Mouse (Mus musculus) neural tube, embryonic 10.5 days (tissue): ENCODE data around the gene Armt1.

Experiments used
- DNase-seq: peaks from one replicate; pipeline ENCODE4 v3.0.0-alpha.2; 2017; ENCODE audit warnings: low spot score; ENCODE audit errors: extremely low spot score

Armt1 gene

DNA sequence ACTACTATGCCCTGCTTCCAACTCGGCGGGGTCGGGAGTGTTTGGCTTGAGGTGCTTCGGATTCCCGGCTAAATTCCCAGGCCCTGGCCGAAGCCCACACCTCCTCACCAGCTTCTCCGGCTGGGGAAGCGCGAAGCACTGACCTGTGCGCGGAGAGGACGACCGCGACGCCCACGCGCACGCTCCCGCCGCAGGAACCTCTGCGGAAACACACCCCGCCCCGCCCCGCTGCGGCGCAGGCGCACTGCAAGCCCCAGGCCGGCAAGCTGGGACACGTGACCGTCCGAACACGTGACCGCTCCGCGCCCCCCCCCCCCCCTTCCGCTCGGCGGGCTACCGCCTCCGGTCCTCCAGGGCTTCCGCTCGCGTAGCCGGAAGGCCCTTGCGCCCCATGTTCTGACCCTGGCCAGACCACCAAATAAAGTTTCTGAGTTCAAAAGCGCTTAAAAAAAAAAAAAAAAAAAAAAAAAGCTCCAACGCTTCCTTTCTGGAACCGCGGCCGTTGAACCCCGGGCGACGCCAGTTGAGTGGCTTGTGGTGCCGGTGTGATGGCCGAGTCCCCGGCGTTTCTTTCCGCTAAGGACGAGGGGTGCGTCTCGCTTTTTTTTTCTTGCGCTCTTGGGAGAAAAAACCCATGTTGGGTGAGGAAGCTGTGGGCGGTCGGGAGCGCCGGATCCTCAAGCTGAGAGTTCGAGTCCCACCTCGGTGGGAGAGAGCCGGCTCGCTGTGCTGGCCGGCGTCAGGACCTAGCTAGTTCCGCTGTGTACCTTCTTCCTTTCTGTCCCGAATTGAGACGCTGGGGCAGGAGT is at the start of gene Armt1, which contains the start of gene Rmnd1:
Gene Armt1 (plus strand): TSS at position 345 of the 809 bp plus-strand sequence.
Gene Rmnd1 (minus strand): TSS at position 266 of the 809 bp plus-strand sequence.
- peak; percentile 96 for DNase-seq

DNA sequence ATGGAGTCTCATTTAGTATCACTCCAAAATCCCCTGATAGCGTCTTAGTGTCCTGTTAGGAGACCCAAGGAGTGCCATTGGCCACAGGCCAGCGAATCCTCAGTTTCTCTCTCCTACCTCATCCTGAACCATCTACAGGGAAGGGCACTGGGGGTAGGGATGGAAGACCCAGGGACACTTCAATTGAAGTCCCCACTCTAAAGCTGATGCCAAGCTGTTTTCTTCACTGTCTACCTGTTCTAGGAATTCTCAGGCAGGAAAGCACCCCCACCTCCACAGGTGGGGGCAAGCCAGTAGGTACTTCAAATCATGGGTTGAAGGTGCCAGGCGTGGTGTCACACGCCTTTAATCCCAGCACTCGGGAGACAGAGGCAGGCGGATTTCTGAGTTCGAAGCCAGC is 48.0 kb upstream of the Armt1 start:
- DNase-seq: no peak

DNA sequence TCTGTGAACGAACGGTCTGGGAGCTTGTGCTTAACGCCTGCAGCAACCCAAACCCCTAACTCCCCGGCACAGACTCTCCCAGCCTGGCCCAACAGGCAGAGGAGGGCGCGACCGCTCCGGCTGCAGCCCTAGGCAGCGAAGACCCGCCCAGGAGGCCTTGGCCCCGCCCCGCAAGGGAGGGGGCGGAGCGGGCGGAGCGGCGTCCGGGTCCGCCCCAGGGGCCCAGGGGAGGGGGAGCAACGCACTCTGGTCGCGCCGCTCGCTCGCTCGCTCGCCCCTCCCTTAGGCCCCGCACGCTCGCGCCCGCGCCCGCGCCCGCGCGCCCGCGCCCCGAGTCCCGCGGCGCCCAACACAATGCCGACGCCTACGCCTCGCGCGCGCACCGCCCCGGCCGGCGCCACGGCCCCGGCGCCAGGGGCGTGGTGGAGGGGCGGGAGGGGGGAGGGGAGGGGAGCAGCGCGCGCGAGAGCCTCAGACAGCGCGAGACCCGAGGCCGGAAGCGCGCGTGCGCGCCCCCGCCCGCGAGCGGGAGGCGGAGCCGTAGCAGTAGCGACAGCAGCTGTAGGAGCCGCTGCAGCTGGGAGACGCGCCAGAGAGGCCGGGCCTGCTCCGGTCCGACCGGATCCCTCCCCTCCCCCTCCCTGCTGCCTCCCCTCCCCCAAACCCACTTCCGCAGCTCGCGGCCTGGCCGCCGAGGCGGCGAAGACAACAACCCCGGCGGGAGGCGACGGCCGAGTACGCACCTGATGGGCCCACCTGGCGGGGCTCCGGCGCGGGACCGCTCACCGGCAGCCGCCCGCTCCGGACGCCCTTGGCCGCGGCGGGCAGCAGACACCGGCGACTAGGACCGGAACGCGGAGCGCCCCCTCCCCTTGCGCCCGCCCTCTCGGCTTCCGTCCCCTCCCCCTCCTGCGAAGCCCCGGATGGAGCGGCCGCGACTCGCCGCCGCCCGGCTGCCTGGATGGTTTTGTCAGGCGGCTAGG is 45.4 kb upstream of the Armt1 start:
- peak; percentile 94 for DNase-seq

DNA sequence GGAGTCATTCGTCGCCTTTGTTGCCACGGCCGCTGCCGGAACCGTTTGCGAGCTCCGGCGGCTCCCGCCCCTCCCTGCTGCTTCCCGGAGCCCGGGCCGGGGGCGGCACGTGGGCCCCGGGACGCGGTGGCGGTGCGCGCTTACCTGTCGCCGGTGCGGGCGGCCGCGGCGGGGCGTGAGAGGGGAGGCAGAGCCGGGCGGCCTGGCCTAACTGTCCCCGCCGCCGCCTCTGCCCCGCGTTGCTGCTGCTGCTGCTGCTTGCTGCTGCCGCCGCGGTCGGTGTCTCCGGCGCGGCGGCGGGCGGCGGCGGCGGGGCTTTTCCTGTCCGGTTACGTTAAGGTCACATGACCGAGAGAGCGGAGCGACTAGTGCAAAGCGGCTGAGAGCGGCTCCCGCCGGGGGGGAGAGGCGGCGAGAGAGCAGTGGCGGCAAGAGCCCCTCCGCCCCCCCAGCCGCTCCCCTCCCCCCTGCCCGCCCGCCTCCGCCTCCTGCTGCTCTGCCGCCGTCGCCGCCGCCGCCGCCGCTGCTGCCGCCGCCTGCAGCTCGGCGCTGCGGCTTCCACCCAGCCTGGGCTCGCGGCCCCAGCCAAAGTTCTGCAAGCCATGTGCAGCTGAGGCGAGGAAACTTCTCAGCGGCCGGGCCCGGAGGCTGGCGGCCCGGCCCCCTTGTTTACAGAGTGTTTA is 44.4 kb upstream of the Armt1 start, which contains the start of gene Zbtb2:
Gene Zbtb2 (minus strand): TSS at position 408 of the 683 bp plus-strand sequence.
- DNase-seq: peak; percentile 71

DNA sequence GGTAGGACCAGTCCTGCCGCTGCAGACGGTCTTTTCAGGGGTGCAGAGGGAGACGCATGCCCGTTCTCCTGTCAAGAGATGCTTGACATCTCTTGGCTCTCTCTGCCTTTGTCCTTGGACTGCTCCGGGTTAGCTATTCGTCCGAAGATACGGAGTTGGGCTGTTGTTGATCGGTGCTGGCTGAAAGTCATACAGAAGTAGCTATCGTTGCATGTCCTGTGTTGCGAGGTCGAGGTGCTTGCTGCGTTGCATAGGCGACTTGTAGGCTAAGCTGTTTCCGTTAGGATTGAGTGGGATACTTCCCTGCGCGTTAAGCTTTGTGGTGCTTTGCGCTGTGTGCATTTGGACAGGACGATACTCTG is 43.9 kb upstream of the Armt1 start:
- DNase-seq: no peak

DNA sequence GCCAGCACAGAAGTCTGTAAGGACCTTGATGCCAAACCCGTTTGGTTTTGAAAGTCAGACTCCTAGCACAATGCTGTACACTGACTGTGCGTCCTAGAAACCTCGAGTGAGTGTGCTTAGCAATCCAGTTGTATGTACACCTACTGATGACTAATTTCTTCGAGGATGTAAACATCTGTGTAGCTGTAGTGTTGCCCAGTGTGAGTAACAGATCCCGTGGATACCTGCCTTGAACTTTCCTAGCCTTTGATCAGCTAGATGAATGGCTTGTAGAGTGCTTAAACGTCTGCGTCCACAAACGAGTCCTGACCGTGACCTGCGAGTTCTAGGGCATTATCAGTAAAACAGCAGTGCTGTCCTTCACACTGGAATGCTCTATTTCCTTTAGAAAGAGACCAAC is 43.2 kb upstream of the Armt1 start:
- DNase-seq: no peak

DNA sequence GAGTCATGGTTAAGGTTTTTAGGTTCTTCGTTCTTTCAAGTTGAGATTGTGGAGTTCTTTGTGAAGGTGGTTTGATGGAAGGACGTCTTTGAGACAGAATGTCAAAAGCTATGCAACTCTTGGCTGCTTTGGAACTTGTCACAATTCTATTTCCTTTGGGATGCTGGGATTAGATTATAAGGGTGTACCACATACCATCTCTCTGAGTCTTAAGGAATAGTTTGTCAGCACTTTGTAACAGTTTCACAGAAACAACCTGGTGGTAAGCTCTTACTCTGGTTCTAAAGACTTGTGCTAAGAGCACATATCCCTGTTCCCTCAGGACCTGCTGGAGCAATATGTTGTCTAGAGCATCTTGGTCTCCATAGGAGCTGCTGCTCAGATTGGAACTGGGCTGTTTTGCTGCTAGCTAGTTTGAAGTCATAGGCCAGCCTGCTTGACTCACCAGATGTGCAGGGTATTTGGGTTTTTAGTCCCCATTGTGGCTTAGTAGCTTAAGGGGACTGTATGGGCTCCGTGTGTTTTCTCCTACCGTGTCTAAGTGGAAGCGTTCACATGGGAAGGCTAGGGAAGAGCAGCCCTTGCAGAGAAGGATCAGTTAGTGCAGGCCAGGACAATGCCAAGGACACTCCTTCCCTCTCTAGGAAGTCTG is 42.7 kb upstream of the Armt1 start:
- DNase-seq: no peak

DNA sequence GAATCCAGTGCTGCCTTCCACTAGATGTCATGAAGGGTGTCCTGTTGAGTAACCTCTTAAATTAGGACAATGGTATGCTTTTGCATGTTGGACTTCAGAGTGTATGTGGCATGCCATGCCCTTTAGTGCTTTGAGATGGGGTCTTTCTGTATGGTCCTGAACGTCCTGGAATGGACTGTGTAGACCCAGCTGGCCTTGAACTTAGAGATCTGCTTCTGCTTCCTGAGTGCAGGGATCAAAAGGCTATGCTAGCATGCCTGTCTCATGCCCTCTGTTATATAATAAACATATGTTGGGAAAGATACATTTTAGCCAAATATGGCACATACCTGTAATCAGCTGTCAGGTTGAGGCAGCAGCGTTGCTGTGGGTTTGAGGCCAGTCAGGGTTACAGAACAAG is 41.7 kb upstream of the Armt1 start:
- DNase-seq: no peak

DNA sequence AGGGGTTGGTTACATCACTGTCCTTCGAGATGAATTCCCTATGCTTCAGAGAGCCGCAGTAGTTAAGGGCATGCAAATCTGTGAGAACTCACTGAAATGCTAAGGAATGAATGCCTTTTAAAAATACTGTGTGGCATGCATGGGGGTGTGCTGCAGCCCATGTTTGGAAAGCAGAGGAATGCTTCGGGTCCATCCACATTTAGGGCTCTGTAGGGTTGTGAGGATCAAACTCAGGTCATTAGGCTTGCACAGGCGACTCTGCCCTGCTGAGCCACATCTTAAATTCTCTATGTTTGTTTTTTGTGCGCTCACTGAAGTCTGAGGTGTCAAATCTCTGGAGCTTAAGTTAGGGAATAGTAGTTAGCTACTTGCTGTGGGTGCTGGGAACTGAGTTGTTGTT is 41.2 kb upstream of the Armt1 start:
- no peak for DNase-seq

DNA sequence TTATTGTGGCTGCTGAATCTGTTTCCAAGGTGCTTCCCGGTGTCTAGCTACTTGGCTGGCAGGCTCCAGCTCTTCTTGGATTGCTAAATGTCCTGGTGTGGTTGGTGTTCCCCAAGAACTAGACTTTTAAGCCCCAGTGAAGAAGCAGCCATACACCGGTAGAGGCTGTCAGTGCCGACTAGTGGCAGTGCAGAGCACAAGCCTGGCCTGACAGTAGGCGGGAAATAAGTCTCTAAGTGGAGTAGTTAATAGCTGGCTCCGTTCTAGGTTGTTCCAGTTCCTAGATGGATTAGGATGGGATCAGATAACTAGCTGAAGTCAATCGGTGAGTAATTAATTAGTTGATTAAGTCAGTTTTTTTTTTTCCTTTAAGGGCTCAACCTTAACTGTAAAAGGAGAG is 40.4 kb upstream of the Armt1 start:
- DNase-seq: no peak

DNA sequence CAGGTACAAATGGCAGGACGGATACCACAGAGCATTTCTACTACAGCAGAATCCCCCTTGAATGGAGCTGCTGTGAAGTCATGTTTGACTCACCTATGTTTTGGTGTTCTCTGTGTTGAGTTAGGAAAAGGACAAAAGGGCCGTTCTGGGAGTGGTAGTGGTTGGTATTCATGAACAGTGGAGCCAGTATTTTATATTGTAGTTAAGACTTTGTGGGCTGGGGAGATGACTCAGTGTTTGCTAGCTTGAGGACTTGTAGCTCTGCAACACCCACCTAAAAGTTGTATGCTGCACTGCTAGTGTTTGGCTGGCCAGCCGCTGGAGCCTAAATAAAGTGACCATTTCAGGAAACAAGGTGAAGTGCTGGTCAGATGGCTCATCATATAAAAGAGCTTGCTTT is 36.9 kb upstream of the Armt1 start:
- no peak for DNase-seq

DNA sequence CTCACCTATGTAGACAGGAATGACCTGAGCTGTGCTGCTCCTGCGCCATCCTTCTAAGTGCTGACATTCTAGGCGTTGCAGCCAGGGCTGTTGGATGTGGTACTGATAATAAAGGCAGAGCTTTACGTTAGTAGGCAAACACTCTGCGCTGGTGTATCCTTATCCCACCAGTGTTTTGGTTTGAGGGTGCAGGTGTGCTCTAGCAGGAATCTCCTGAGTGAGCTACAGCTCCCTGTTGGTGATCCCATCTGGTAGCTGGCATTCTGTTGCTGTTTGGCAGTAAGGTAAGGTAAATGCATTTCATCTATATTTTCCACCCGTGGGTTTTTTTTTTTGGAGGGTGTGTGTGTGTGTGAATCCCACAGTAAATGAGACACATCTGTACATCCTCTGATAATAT is 34.2 kb upstream of the Armt1 start:
- DNase-seq: no peak

DNA sequence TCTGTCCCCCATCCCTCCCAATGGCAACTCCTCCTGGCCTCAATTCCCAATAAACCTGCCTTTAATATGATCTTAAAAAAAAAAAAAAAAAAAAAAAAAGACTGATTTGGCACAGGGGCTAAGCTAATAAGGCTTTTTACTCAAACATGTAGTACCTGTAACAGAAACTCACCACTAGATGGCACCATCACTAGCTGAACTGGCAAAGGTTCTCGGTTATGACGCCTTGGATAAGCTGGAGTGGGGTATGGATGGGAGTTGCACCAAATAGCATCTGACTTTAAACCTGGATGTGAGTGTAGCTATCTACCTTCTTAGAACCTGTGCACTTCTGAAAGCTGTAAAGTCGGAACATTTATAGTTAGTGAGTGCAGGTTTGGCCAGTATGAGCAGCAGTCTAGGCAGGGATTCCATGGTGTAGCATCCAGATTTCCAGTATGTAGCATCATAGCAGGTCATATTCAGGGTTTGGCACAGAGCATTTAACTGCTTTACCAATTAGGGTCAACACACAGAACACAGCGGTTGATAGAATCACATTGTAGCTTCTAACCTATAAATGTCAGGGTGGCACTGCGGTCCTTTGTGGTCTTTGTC is 27.3 kb upstream of the Armt1 start:
- no peak for DNase-seq

DNA sequence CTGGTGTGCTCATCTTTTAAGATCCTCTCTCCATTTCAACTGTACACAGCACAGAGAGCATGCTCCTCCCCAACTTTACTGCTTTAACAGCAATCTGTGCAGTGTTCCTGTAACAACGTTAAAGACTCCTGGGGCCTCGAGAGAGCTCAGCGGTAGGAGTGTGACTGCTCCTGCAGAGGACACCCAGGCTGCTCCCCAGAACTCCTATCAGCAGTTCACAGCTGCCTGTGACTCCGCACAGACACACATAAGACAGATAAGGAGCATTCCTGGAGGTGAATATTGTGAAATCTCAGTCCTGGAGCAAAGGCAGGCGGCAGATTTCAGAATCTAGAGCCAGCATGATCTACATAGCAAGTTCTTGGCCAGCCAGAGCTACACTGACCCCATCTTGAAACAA is 26.8 kb upstream of the Armt1 start:
- DNase-seq: no peak

DNA sequence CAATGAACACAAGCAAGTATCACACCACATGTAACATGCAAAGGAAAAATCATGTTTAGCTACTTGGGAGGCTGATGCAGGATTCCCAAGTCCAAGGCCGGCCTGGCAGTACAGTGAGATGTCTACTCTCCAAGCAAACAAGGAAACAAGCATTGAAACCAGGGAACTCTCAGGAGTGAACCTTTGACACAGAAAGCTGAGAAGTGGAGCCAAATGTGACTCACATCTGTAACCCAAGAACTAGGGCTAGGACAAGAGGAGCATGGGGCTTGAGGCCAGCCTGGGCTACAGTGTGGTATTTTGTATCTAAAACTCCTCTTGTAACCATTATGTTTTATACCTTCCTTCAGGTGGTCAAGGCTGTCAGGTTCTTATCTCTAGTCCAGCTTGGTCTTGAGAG is 25.1 kb upstream of the Armt1 start:
- DNase-seq: no peak

DNA sequence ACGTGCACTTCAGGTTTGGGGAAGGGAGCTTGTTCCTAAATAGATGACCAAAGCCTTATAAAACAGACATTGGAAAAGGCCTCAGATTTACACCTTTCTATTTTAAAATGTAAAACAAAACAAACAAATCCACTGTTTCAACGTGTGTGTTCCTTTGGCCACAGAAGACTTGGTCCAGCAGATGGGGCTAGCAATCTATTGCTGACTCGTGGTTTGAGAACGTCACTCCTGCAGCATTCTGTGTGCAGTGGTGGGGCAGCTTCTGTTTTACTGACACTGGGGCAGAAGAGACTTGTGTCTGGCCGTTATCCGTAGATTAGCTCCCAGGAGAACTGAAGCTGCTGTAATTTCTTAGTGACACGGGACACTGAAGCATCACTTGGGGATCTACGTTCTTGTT is 7.0 kb upstream of the Armt1 start:
- DNase-seq: no peak

DNA sequence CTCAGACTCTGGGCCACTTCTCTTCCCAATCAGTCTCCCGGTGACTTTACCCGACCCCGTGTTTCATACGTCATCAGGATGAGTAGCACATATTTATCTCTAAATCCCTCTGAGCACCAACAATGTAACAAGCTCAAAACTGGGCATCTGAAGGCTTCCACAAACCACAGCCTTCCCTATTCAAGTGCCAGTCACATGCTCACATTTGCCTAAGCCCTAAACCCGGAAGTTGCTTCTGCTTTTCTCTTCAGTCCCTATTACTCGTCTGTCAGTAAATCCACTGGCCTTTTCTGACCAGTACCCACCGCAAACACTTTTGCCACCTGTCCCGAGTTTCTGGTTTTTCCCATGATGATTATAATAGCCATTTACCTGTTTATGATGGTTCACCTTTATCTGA is 1.9 kb upstream of the Armt1 start:
- DNase-seq: no peak

DNA sequence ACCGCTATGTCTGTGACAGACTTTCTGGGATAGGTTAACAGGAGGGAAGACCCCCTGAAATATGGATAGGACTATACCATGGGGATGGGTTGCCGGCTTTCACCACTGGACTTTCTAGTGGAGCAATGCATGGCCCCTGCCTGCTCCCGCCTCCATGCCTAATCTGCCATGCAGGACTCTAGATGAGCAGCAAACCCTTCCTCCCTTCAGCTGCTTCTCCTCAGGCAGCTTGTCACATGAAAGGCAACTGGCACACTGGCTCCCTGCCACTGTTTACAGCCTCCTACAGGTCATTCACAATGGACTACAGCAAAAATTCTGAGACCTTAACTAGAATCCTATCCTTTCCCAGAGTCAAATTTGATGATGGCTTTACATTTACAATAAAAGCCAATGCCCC is 1.4 kb upstream of the Armt1 start:
- DNase-seq: no peak

DNA sequence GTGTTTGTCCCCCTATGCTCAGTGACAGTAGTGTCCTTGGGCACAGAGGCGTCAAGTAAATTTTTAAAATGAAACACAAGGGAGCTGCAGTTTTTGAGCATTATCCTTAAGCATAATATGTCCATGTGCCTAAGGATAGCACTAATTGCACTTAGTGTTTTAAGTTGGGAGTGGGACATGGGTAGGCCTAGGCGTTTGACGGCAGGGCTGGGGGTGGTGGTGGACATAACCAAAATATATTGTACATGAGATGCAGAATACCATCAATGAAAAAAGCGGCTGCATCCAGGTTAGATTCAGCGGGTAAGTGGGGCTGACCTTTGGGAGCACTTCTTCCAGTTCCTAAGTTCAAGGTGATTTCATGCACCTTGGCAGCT is 533 bp upstream of the Armt1 start:
- no peak for DNase-seq

DNA sequence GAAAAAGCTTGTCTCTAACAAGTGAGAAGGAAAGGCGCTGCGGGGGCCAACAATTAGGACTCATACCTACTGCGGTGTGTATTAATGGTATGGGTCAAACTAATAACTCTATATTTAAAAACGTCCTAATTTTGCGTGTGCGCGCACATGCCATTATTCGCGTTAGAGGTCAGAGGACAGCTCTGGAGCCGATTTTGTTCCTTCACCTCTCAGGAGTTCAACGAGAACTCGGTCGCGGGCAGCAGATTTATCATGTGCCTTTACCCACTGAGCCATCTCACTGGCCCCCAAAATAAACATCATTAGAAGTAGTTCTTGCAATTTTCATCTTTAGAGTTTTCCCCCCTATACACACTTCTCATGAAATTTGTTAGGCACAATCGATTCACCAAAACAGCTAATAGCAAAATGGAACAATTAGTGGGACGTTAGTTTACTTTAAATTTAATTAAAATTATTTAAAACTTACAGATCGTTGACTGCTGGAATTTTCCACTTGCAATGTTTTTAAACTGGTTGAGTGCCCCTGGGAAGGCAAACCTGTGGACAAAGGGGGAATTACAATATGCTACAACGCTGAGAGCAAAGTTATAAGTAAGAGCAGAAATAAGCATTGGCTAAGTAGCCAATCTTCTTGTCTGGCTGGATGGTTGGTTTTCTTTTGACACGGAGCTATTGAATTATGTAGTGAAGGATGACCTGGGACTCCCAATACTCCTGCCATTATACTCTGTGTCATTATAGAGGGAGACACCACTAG is 909 bp downstream of the Armt1 start:
- DNase-seq: no peak
